Mouse (Mus musculus): ENCODE measurements around the gene Igfbp7.

DNA sequence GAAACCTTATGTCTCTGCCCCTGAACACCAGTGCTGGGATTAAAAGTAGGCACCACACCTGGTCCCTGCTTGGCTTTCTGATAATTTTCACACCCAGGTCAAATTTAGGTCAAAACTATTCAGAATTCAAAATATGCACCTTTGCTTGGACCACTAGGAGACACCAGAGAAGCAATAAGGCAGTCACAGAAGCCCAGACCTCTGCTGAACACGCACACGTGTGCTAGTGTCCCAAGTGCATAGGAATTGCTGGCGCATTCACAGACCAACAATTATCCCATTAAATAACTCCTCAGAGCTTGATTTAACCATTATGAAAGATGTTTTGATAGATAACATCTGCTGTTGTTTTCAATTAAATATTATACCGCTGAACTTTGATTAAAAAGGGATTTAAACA, 22.2 kb upstream of the Igfbp7 start:
- TF ChIP-seq CTCF (IDR thresholded peaks at IDR 0.05; ENCODE audit: low read depth, low read length) (no peak), EP300 (IDR thresholded peaks at IDR 0.05; ENCODE audit: insufficient read depth, low read depth, low read length) (no peak), POLR2A (IDR thresholded peaks at IDR 0.05; ENCODE audit: insufficient read depth, low read length) (no peak)

All from ES-Bruce4 (cell line).